Mouse (Mus musculus): ENCODE measurements around the gene Spire2. TPM values are rescaled to one million over a fixed set of nuclear protein-coding genes. Genes with fewer than 3 reads are reported as not detected.

Spire2 gene
- polyA plus RNA-seq, 1 experiment, result 56.2 TPM

DNA sequence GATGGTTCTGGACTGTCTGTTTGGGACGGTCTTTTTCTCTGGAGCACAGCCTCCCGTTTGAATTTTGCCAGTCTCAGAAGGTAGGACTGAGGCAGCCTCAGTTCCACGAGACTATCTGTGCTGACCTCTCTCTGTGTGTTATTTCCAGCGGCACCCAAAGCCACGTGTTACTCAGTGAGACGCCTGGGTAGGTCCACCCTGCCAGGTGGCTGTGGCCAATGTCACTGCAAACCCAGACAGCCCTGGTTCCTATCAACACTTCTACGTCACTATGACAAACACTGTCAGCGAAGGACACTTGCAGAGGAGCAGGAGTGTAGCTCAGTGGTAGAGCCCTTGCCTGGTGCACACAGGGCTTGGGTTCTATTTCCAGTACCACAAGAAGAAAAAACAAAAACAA, 40.8 kb upstream of the Spire2 start:
- no peaks in the 10 kb centered on the region; the same call in none of the 2 replicates for H3K36me3 ChIP-seq (ENCODE audit: control insufficient read depth, insufficient read depth, low read length)
- TF ChIP-seq POLR2A (IDR thresholded peaks at IDR 0.05; ENCODE audit: low read depth, low read length) (no peak), CTCF (IDR thresholded peaks at IDR 0.05; ENCODE audit: extremely low read depth, insufficient read length, insufficient replicate concordance, low read depth, low read length) (no peak)
- no peaks in the 10 kb centered on the region for H3K4me1 ChIP-seq (ENCODE audit: control insufficient read depth, insufficient read depth, insufficient read length, low read length)
- no peak overlapping the region for H3K27ac ChIP-seq (ENCODE audit: insufficient read depth, low read depth, low read length)
- 82% methylated on average over 8 of the region's 8 CpGs for WGBS
- H3K27me3 ChIP-seq (ENCODE audit: control insufficient read depth, insufficient read depth, low read length), result no peaks in the 10 kb centered on the region
- H3K4me3 ChIP-seq (ENCODE audit: low read depth, low read length), result no peak overlapping the region

DNA sequence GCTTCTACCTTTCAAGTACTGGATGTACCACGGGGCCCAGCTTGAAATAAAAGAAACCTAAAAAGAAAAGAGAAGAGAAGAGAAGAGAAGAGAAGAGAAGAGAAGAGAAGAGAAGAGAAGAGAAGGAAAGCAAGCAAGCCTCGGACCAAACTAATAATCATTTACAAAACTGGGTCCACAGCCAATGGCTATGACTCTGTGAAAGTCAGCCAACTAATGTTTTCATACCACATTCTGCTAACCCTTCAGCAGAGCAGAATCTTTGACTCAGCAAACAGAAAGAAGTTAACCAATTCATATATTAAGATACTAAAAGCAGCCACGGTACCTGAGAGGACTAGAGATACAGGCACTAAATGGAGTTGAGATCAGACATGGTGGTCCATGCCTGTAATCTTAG, 40.2 kb upstream of the Spire2 start:
- Histone ChIP-seq H3K27ac (ENCODE audit: insufficient read depth, low read depth, low read length) (no peak overlapping the region), H3K4me1 (ENCODE audit: control insufficient read depth, insufficient read depth, insufficient read length, low read length) (no peaks in the 10 kb centered on the region), H3K36me3 (ENCODE audit: control insufficient read depth, insufficient read depth, low read length) (no peaks in the 10 kb centered on the region; the same call in none of the 2 replicates), H3K27me3 (ENCODE audit: control insufficient read depth, insufficient read depth, low read length) (no peaks in the 10 kb centered on the region), H3K4me3 (ENCODE audit: low read depth, low read length) (no peak overlapping the region)
- WGBS, result 77% methylated on average over 3 of the region's 3 CpGs
- TF ChIP-seq POLR2A (IDR thresholded peaks at IDR 0.05; ENCODE audit: low read depth, low read length) (no peak), CTCF (IDR thresholded peaks at IDR 0.05; ENCODE audit: extremely low read depth, insufficient read length, insufficient replicate concordance, low read depth, low read length) (no peak)

DNA sequence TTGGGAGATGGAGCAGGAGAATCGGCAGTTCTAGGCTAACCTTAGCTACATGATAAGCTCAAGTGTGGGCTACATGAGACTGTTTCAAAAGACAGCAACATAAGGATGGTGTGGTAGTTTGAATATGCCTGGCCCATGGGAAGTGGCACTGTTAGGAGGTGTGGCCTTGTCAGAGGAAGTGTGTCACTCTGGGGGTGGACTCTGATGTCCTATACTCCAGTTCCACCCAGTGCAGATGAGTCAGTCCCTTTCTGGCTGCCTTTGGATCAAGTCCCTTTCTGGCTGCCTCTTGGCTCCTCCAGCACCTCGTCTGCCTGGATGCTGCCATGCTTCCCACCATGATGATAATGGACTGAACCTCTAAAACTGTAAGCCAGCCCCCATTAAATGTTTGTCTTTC, 39.7 kb upstream of the Spire2 start:
- TF ChIP-seq CTCF (IDR thresholded peaks at IDR 0.05; ENCODE audit: extremely low read depth, insufficient read length, insufficient replicate concordance, low read depth, low read length), result no peak
- Histone ChIP-seq H3K27me3 (ENCODE audit: control insufficient read depth, insufficient read depth, low read length) (no peaks in the 10 kb centered on the region), H3K36me3 (ENCODE audit: control insufficient read depth, insufficient read depth, low read length) (no peaks in the 10 kb centered on the region; the same call in none of the 2 replicates), H3K4me1 (ENCODE audit: control insufficient read depth, insufficient read depth, insufficient read length, low read length) (no peaks in the 10 kb centered on the region), H3K4me3 (ENCODE audit: low read depth, low read length) (no peak overlapping the region), H3K27ac (ENCODE audit: insufficient read depth, low read depth, low read length) (no peak overlapping the region)
- 88% methylated on average over 2 of the region's 2 CpGs for WGBS

DNA sequence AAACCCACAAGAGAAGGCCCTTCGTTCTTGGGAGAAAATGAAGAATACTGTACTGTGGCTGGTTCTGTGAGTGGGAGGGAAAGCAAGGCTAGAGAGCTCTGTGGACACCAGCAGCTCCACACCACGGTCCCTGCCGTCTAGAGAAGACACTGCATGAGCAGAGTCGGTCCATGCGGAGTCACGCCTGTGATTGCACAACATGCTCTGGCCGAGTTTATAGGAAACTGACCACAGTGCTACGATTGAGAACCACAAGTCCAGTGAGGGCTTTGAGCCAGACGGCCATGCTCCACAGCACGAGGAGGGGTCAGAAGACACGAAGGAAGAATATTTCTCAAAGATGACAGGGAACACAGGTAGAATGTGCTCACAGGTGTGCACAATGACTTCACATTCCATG, 34.2 kb upstream of the Spire2 start:
- no peak overlapping the region for H3K27ac ChIP-seq (ENCODE audit: insufficient read depth, low read depth, low read length)
- no peaks in the 10 kb centered on the region for H3K4me1 ChIP-seq (ENCODE audit: control insufficient read depth, insufficient read depth, insufficient read length, low read length)
- H3K36me3 ChIP-seq (ENCODE audit: control insufficient read depth, insufficient read depth, low read length), result no peaks in the 10 kb centered on the region; the same call in 1 of the 2 replicates
- no peak overlapping the region for H3K4me3 ChIP-seq (ENCODE audit: low read depth, low read length)
- no peaks in the 10 kb centered on the region for H3K27me3 ChIP-seq (ENCODE audit: control insufficient read depth, insufficient read depth, low read length)
- WGBS, result 80% methylated on average over 11 of the region's 11 CpGs
- TF ChIP-seq POLR2A (IDR thresholded peaks at IDR 0.05; ENCODE audit: low read depth, low read length), result no peak
- TF ChIP-seq CTCF (IDR thresholded peaks at IDR 0.05; ENCODE audit: extremely low read depth, insufficient read length, insufficient replicate concordance, low read depth, low read length), result no peak

DNA sequence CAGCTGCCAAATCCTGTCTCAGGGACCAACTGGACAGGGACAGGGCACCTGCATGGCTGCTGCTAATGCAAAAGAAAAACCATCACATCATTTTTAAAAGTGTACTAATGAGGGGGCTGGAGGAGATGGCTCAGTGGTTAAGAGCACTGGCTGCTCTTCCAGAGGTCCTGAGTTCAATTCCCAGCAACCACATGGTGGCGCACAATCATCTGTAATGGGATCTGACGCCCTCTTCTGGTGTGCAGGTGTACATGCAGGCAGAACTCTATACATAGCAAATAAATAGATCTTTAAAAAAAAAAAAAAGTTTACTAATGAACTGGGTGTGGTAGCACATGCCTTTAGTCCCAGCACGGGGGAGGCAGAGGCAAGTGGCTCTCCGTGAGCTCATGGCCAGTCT, 23.8 kb upstream of the Spire2 start:
- peaks cover 4% of the 10 kb centered on the region; the same call in 1 of the 2 replicates for H3K36me3 ChIP-seq (ENCODE audit: control insufficient read depth, insufficient read depth, low read length)
- no peak overlapping the region for H3K27ac ChIP-seq (ENCODE audit: insufficient read depth, low read depth, low read length)
- 58% methylated on average over 4 of the region's 4 CpGs for WGBS
- H3K4me3 ChIP-seq (ENCODE audit: low read depth, low read length), result no peak overlapping the region
- H3K4me1 ChIP-seq (ENCODE audit: control insufficient read depth, insufficient read depth, insufficient read length, low read length), result no peaks in the 10 kb centered on the region
- TF ChIP-seq CTCF (IDR thresholded peaks at IDR 0.05; ENCODE audit: extremely low read depth, insufficient read length, insufficient replicate concordance, low read depth, low read length) (no peak), POLR2A (IDR thresholded peaks at IDR 0.05; ENCODE audit: low read depth, low read length) (no peak)
- no peaks in the 10 kb centered on the region for H3K27me3 ChIP-seq (ENCODE audit: control insufficient read depth, insufficient read depth, low read length)

DNA sequence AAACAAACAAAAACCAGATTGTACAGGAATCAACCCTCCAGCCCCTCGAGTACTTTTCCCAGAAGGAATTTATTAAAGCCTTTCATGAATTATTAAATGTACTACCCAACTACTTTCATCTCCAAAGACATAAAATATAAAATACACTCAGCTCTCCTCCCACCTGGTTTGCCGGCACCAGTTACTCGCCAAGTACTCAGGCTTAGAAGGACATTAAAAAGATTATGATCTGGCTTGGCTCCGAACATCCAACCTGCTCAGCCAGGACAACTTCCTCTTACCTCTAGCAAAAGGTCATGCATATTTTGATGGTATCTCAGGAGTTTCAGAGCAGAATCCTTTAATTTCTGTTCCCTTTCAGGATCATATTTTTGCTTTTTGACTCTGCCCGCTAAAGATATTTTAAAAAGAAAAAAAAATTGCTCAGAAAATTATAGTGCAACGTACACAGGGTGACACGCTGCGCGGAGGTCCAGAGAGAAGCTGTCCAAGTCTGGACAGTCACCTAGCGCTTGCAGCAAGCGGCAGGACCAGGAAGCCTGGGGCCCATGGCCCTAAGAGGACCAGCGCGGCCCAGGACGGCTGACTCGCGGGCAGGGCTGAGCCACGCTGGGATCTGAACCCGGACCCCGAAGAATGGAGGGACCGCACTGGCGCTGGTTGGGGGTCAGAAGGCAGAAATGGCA, 14.6 kb upstream of the Spire2 start:
- TF ChIP-seq POLR2A (IDR thresholded peaks at IDR 0.05; ENCODE audit: low read depth, low read length), result no peak
- no peak for TF ChIP-seq CTCF (IDR thresholded peaks at IDR 0.05; ENCODE audit: extremely low read depth, insufficient read length, insufficient replicate concordance, low read depth, low read length)
- 2% methylated on average over 21 of the region's 21 CpGs for WGBS
- H3K27me3 ChIP-seq (ENCODE audit: control insufficient read depth, insufficient read depth, low read length), result no peaks in the 10 kb centered on the region
- peak overlapping the region; percentile 67 for H3K4me3 ChIP-seq (ENCODE audit: low read depth, low read length)
- no peak overlapping the region for H3K27ac ChIP-seq (ENCODE audit: insufficient read depth, low read depth, low read length)
- no peaks in the 10 kb centered on the region for H3K4me1 ChIP-seq (ENCODE audit: control insufficient read depth, insufficient read depth, insufficient read length, low read length)
- no peaks in the 10 kb centered on the region for H3K36me3 ChIP-seq (ENCODE audit: control insufficient read depth, insufficient read depth, low read length)

DNA sequence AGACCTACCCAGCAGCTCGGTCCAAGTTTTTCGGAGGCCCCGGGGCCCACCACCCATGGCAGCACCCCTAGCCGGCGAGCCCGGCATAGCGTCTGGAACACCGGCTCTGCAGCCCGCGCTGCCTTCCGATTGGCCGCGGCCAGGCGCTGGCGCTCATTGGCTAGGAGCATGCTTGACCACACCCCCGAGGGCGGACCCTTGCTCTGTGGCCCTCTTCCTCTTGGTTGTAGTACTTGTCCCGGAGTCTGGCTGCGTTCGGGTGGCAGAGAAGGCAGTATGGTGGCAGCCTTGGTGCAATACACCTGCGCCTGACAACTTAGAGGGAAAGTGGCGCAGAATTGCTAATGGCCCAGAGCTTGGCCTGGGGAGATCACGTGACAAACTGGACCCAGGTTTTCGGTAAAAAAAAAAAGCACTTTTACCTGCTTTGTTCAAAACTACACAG, 14.0 kb upstream of the Spire2 start, which contains the start of gene Fanca:
TSS of gene Fanca (minus strand) at position 110 of the 445 bp plus-strand sequence.
- TF ChIP-seq POLR2A (IDR thresholded peaks at IDR 0.05; ENCODE audit: low read depth, low read length) (peak; percentile 74; the same call in 1 of the 2 replicates), CTCF (IDR thresholded peaks at IDR 0.05; ENCODE audit: extremely low read depth, insufficient read length, insufficient replicate concordance, low read depth, low read length) (peak; percentile 48; the same call in 1 of the 2 replicates)
- Histone ChIP-seq H3K4me3 (ENCODE audit: low read depth, low read length) (peak within 1 kb of the TSS; percentile 67), H3K4me1 (ENCODE audit: control insufficient read depth, insufficient read depth, insufficient read length, low read length) (no peaks in the 10 kb centered on the region), H3K36me3 (ENCODE audit: control insufficient read depth, insufficient read depth, low read length) (no peaks in the 10 kb centered on the region), H3K27me3 (ENCODE audit: control insufficient read depth, insufficient read depth, low read length) (no peaks in the 10 kb centered on the region), H3K27ac (ENCODE audit: insufficient read depth, low read depth, low read length) (peak within 1 kb of the TSS; percentile 5; the same call in 1 of the 2 replicates)
- under 1% methylated on average over 24 of the region's 24 CpGs for whole genome bisulfite sequencing
